Mouse (Mus musculus): ENCODE measurements around the gene Heg1.

- TF ChIP-seq EP300 (optimal IDR thresholded peaks at IDR 0.05) (no peak), CTCF (IDR thresholded peaks at IDR 0.05; ENCODE audit: low read depth) (no peak)
Measured at GRCm38 (mm10) chr16:33735238-33735637, 51.1 kb downstream of the Heg1 start.

Measured in stomach, postnatal 0 days (tissue).